Mouse (Mus musculus): ENCODE data around the gene Myod1. TPM values are rescaled to one million over a fixed set of nuclear protein-coding genes. Genes with fewer than 3 reads are reported as not detected.
A peak's percentile ranks its signal among the peaks of the same experiment; 100 is the strongest.

Myod1 gene
- 10.2 and 14.5 TPM in 2 replicates for polyA plus RNA-seq (2015; fragmentation: Nextera tagmentation; extraction: Ambion mirVana)

DNA sequence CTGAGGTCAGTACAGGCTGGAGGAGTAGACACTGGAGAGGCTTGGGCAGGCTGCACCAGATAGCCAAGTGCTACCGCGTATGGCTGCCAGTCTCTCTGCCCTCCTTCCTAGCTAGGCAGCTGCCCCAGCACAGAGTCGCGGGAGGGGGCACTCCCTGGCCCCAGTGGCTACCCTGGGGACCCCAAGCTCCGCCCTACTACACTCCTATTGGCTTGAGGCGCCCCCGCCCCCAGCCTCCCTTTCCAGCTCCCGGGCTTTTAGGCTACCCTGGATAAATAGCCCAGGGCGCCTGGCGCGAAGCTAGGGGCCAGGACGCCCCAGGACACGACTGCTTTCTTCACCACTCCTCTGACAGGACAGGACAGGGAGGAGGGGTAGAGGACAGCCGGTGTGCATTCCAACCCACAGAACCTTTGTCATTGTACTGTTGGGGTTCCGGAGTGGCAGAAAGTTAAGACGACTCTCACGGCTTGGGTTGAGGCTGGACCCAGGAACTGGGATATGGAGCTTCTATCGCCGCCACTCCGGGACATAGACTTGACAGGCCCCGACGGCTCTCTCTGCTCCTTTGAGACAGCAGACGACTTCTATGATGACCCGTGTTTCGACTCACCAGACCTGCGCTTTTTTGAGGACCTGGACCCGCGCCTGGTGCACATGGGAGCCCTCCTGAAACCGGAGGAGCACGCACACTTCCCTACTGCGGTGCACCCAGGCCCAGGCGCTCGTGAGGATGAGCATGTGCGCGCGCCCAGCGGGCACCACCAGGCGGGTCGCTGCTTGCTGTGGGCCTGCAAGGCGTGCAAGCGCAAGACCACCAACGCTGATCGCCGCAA lies at the start of gene Myod1:
Gene Myod1 (plus strand): TSS at position 303 of the 836 bp plus-strand sequence.
- 3% methylated on average over 44 of the region's 44 CpGs for WGBS
- Histone ChIP-seq H3K27ac (no peak within 1 kb of the TSS), H3K36me3 (no peaks in the 10 kb centered on the region), H3K27me3 (peaks cover 92% of the 10 kb centered on the region), H3K4me2 (peak within 1 kb of the TSS; percentile 54), H3K9ac (peak within 1 kb of the TSS; percentile 40), H3K9me3 (no peaks in the 10 kb centered on the region), H3K4me3 (peak within 1 kb of the TSS; percentile 35), H3K4me1 (peaks cover 26% of the 10 kb centered on the region)
- 0 out of 2 replicates have a peak, but pooled peaks have one; percentile 38 for ATAC-seq (ENCODE audit: insufficient number of reproducible peaks, insufficient read depth, low FRiP score, low TSS enrichment, low read depth)

DNA sequence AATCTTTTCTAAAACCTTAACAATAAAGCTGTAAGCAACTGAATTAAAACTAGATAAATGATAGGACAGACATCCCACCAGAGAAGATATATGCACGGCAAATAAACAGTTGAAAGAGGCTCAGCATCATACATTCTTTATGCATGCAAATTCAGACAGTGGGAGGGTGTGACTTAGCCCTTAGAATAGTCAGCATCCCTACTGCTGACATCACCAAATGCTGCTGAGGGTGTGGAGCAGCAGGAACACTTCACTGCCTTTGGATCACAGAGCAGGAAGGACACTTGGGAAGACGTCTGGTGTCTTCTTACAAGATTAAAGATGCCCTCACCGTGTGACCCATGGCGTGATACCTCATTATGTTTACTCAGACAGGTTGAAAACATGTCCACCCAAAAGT lies 48.4 kb upstream of the Myod1 start:
- H3K9me3 ChIP-seq = no peaks in the 10 kb centered on the region

DNA sequence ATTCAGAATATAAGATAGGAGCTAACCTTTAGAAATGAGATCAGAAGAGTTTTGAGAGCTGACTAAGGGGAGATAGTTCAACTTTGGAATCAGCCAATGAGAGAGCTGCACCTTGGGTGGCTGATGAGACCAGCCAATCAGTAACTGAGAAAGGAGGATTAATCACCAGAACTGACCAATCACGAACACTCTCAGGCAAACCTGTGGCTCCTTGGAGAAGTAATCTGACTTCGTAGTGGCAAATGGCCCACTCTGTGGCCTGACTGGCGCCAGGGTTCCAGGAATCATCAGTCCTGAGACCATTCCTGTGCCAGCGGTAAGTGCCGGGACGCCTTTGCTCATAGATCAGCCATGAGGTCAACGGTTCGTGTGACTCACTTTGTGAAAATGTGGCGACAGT lies 38.9 kb upstream of the Myod1 start:
- Histone ChIP-seq H3K36me3 (no peaks in the 10 kb centered on the region), H3K4me1 (peaks cover 6% of the 10 kb centered on the region), H3K4me3 (no peak overlapping the region), H3K27ac (no peak overlapping the region), H3K9me3 (no peaks in the 10 kb centered on the region), H3K27me3 (no peaks in the 10 kb centered on the region), H3K4me2 (no peak overlapping the region), H3K9ac (no peak overlapping the region)
- no peak for ATAC-seq (ENCODE audit: insufficient number of reproducible peaks, insufficient read depth, low FRiP score, low TSS enrichment, low read depth)
- WGBS = 87% methylated on average over 9 of the region's 9 CpGs

More for the DNA sequence above, 48.4 kb upstream of the Myod1 start:
- WGBS = 64% methylated on average over 4 of the region's 4 CpGs
- no peaks in the 10 kb centered on the region for H3K36me3 ChIP-seq
- H3K27ac ChIP-seq = no peak overlapping the region
- ATAC-seq (ENCODE audit: insufficient number of reproducible peaks, insufficient read depth, low FRiP score, low TSS enrichment, low read depth) = no peak
- H3K4me3 ChIP-seq = no peak overlapping the region
- no peak overlapping the region for H3K9ac ChIP-seq
- H3K4me1 ChIP-seq = no peaks in the 10 kb centered on the region
- H3K27me3 ChIP-seq = no peaks in the 10 kb centered on the region
- no peak overlapping the region for H3K4me2 ChIP-seq

DNA sequence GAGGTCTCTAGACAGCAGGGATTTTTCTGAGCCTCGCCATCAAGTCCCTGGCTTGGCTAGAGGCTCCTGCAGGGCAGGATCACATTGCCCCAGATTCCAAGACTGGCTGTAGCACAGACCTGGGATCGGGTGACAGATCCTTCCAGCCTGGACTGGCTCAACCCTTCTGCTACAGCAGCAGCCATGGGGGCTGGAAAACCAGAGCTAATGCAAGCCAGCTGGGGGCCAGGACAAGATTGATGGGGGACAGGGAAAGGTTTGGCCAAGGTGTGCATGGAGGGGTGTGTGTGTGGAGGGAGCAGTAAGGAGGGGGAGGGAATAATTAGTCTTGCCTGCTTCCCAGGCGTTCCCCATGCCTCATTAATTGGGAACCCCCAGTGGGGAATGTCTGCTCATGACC lies 36.5 kb upstream of the Myod1 start:
- peaks cover 6% of the 10 kb centered on the region for H3K4me1 ChIP-seq
- no peak overlapping the region for H3K9ac ChIP-seq
- 9% methylated on average over 3 of the region's 3 CpGs for WGBS
- no peak overlapping the region for H3K27ac ChIP-seq
- no peaks in the 10 kb centered on the region for H3K9me3 ChIP-seq
- H3K4me2 ChIP-seq = no peak overlapping the region
- H3K36me3 ChIP-seq = no peaks in the 10 kb centered on the region
- no peak overlapping the region for H3K4me3 ChIP-seq
- ATAC-seq (ENCODE audit: insufficient number of reproducible peaks, insufficient read depth, low FRiP score, low TSS enrichment, low read depth) = no peak
- no peaks in the 10 kb centered on the region for H3K27me3 ChIP-seq

DNA sequence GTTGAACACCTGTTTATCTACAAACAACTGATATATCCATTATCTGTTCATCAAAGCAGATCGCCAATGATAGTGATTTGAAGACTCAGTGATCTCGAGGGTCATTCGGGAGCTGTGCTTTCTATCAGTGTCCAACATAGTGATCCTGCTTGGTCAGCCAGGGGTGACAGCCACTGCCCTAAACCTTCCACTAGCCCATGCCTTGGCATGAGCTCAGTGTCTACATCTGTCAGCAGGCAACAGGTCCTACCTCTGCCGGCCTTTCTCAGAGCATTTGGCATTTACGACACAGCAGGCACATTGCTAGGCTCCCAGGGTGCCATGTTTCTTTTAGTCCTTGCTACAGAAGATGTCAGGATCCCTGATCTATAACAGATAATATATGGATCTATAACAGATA lies 36.0 kb upstream of the Myod1 start:
- Histone ChIP-seq H3K27ac (no peak overlapping the region), H3K4me3 (no peak overlapping the region), H3K27me3 (no peaks in the 10 kb centered on the region), H3K4me1 (peaks cover 6% of the 10 kb centered on the region), H3K4me2 (no peak overlapping the region), H3K36me3 (no peaks in the 10 kb centered on the region), H3K9me3 (no peaks in the 10 kb centered on the region), H3K9ac (no peak overlapping the region)
- WGBS = 80% methylated on average over 5 of the region's 5 CpGs
- no peak for ATAC-seq (ENCODE audit: insufficient number of reproducible peaks, insufficient read depth, low FRiP score, low TSS enrichment, low read depth)

DNA sequence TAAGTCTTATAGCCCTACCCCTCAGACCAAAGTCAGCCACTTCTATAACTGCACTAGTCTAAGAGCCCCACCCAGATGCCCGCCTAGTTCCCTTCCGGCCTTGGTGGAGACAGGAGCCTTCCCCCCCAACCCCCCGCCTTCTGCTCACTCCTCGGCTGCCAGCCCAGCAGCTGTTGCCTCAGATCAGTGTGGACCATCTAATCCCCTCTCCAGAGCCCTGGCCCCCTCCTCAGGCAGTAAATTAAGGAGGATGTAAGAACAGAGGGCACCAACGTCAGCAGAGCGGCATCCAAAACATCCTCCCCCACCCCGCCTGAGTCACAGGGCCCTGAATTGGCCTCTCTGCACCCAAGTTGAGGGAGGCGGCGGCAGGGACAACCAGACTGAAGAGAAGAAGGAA lies 34.8 kb upstream of the Myod1 start:
- no peak for ATAC-seq (ENCODE audit: insufficient number of reproducible peaks, insufficient read depth, low FRiP score, low TSS enrichment, low read depth)
- Histone ChIP-seq H3K4me2 (no peak overlapping the region), H3K9ac (no peak overlapping the region), H3K27me3 (peaks cover under 1% of the 10 kb centered on the region; the same call in 1 of the 2 replicates), H3K27ac (no peak overlapping the region), H3K36me3 (no peaks in the 10 kb centered on the region), H3K4me1 (peaks cover 6% of the 10 kb centered on the region), H3K9me3 (no peaks in the 10 kb centered on the region), H3K4me3 (no peak overlapping the region)
- 72% methylated on average over 9 of the region's 9 CpGs for WGBS

DNA sequence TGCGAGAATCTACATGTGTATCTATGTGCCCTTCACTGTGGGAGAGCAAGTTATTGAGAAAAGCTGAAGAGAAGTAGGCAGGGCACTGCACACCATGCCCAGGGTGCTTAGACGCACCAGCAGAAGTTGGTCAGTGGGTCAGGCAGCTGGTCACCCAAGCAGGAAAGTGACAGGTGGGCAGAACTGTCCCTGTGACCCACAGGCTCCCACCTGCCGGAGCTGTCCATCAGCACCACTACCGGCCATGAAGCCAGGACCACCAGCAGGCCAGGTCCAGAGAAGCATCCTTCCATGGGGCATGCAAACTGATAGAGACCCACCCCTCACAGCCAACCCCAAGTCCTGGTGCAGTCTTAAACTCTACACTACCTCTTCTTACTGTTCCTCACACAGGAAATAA lies 28.6 kb upstream of the Myod1 start:
- Histone ChIP-seq H3K4me2 (no peak overlapping the region), H3K4me1 (0 out of 2 replicates have a peak, but pooled peaks cover 4% of the 10 kb centered on the region), H3K36me3 (no peaks in the 10 kb centered on the region), H3K9ac (no peak overlapping the region), H3K27ac (no peak overlapping the region), H3K27me3 (peaks cover 51% of the 10 kb centered on the region), H3K4me3 (no peak overlapping the region), H3K9me3 (no peaks in the 10 kb centered on the region)
- 76% methylated on average over 4 of the region's 4 CpGs for WGBS
- no peak for ATAC-seq (ENCODE audit: insufficient number of reproducible peaks, insufficient read depth, low FRiP score, low TSS enrichment, low read depth)

DNA sequence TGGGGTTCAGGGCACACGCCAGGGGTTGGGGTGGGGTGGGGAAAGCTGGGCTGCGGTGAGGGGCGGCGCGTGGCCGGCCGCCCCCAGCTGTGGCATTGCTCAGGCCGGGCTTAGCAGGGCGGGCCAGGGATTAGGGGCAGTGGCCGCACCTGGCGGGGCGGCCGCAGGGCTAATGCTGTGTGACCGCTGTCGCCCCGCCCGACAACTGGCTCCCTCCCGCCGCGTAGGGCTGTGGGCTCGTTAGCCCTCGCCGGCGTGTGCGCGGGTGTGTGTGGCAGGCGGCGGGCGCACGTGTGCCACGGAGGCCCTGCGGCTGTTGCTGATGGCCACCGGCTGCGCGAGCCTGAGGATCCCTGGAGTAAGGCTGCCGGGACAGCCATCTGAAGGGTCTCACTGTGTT lies 27.5 kb upstream of the Myod1 start:
- Histone ChIP-seq H3K9ac (no peak overlapping the region), H3K4me1 (0 out of 2 replicates have a peak, but pooled peaks cover 4% of the 10 kb centered on the region), H3K36me3 (no peaks in the 10 kb centered on the region), H3K4me2 (peak overlapping the region; percentile 27; the same call in 1 of the 2 replicates), H3K27me3 (peaks cover 51% of the 10 kb centered on the region), H3K4me3 (no peak overlapping the region), H3K9me3 (no peaks in the 10 kb centered on the region), H3K27ac (no peak overlapping the region)
- 2% methylated on average over 36 of the region's 36 CpGs for WGBS
- no peak for ATAC-seq (ENCODE audit: insufficient number of reproducible peaks, insufficient read depth, low FRiP score, low TSS enrichment, low read depth)

DNA sequence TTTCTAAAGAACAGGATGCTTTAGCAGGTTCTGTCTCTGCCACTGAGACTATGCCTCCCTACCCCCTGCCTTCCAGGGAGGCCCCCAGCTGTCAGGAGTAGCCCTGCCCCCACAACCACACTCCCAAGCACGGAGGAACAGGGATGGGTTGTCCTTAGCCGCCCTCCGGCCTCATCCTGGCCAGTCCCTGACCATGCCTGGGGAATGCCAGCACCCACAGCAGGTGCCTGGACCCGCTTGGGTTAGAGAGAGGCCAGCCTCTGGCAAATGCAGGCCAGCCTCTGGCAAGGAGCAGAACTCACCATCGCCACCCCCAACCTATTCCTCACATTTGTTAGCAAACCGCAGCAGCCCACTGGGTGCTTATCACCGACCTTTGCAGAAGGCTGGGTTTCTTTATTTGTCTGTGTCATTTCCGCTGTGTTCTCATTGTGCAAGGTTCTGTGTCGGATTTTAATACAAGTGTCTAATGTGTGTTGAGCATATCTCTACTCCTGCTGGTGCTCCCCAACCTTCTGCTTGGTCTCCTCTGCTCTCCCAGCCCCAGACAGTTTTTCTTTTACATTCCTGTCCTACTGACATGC lies 26.1 kb upstream of the Myod1 start:
- Histone ChIP-seq H3K9ac (no peak overlapping the region), H3K4me3 (no peak overlapping the region), H3K27ac (no peak overlapping the region), H3K36me3 (no peaks in the 10 kb centered on the region), H3K9me3 (no peaks in the 10 kb centered on the region), H3K4me1 (0 out of 2 replicates have a peak, but pooled peaks cover 4% of the 10 kb centered on the region), H3K27me3 (peaks cover 51% of the 10 kb centered on the region), H3K4me2 (no peak overlapping the region)
- ATAC-seq (ENCODE audit: insufficient number of reproducible peaks, insufficient read depth, low FRiP score, low TSS enrichment, low read depth) = no peak
- 49% methylated on average over 9 of the region's 9 CpGs for WGBS

DNA sequence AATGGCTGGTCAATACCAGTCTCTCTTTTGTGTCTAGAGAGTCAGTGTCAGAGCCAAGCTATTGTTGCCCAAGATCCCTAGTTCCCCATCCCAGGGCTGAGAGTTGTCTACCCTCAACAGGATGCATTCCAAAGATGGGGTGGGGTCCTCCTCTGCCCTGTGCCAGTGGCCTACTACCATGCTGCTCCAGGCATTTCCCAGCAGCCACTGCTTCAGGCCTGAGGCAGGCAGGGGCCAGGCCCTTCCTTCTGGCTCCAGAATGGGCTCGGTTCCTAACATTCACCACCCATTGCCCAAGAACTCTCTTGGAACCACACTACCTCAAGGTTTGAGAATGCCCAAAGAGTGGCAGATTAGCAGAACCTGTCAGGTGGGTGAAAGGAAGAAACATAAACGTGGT lies 23.5 kb upstream of the Myod1 start:
- H3K9me3 ChIP-seq = no peaks in the 10 kb centered on the region
- H3K27me3 ChIP-seq = peaks cover 39% of the 10 kb centered on the region
- WGBS = 71% methylated on average over 2 of the region's 2 CpGs
- H3K36me3 ChIP-seq = no peaks in the 10 kb centered on the region
- H3K4me1 ChIP-seq = 0 out of 2 replicates have a peak, but pooled peaks cover 4% of the 10 kb centered on the region
- no peak overlapping the region for H3K4me3 ChIP-seq
- no peak overlapping the region for H3K9ac ChIP-seq
- H3K4me2 ChIP-seq = no peak overlapping the region
- H3K27ac ChIP-seq = no peak overlapping the region
- ATAC-seq (ENCODE audit: insufficient number of reproducible peaks, insufficient read depth, low FRiP score, low TSS enrichment, low read depth) = no peak

DNA sequence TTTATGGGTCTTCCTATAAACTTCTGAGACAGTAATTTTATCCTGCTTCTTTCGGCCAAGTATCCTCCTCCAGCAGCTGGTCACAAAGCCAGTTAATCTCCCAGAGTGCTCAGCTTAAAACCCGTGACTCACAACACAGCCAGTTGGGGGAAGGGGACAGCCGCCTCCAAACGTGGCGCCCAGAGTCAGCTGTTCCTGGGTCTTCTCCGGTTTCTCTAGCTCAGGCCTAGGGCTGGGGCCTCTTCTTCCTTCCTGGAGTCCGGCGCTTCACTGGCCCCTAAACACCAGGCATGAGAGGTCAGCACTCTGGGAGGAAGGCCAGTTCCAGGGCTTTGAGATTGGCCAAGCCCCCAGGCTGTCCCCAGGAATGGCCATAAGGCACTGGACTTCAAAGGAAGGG lies 23.1 kb upstream of the Myod1 start:
- 0 out of 2 replicates have a peak, but pooled peaks cover 4% of the 10 kb centered on the region for H3K4me1 ChIP-seq
- H3K4me2 ChIP-seq = no peak overlapping the region
- H3K27ac ChIP-seq = no peak overlapping the region
- peaks cover 34% of the 10 kb centered on the region for H3K27me3 ChIP-seq
- ATAC-seq (ENCODE audit: insufficient number of reproducible peaks, insufficient read depth, low FRiP score, low TSS enrichment, low read depth) = 0 out of 2 replicates have a peak, but pooled peaks have one; percentile 17
- no peak overlapping the region for H3K9ac ChIP-seq
- 29% methylated on average over 8 of the region's 8 CpGs for WGBS
- no peaks in the 10 kb centered on the region for H3K9me3 ChIP-seq
- no peaks in the 10 kb centered on the region for H3K36me3 ChIP-seq
- H3K4me3 ChIP-seq = no peak overlapping the region

DNA sequence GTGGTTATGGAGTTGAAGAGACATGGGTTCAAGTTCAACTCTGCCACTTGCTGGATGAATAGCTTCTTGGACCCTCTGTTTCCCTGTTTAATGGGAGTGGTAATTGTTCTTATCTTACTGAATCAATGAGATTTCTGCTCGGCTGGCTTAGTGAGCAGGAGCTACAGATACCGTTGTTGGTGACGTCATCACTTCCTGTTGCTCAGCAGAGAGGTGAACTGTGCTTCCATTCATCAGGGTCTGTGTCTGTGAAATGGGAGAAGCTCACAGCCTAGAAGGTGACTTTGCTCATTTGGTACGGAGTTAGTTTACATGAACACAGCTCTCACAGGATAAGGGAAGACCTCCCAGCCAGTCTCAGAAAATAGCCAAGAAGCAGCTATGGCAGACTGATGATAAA lies 22.4 kb upstream of the Myod1 start:
- no peak overlapping the region for H3K27ac ChIP-seq
- no peak for ATAC-seq (ENCODE audit: insufficient number of reproducible peaks, insufficient read depth, low FRiP score, low TSS enrichment, low read depth)
- H3K9ac ChIP-seq = no peak overlapping the region

More for the DNA sequence above, 22.4 kb upstream of the Myod1 start:
- H3K27me3 ChIP-seq = peaks cover 27% of the 10 kb centered on the region
- H3K4me2 ChIP-seq = no peak overlapping the region
- 0 out of 2 replicates have a peak, but pooled peaks cover 2% of the 10 kb centered on the region for H3K4me1 ChIP-seq
- H3K4me3 ChIP-seq = no peak overlapping the region
- H3K9me3 ChIP-seq = no peaks in the 10 kb centered on the region
- no peaks in the 10 kb centered on the region for H3K36me3 ChIP-seq
- WGBS = 28% methylated on average over 4 of the region's 4 CpGs

Data from embryonic facial prominence, embryonic 13.5 days (tissue).